Comparison of ENCODE assay signal across 8 mouse cellular contexts in genomic region chr2:163203635-163204547, GRCm38 (mm10). TPM values are rescaled to one million over a fixed set of nuclear protein-coding genes. Genes with fewer than 3 reads are reported as not detected.
DNase-seq lines count a peak whose midpoint lies in the region; ATAC-seq and TF ChIP-seq lines count a peak whose summit lies in the region.

No protein-coding gene starts in this region.

- no peak for TF ChIP-seq POLR2A in kidney, adult 2 months (IDR thresholded peaks at IDR 0.05; ENCODE audit: low read depth, low read length)

- no peaks in the 10 kb centered on the region for H3K4me1 ChIP-seq in kidney, adult 2 months (ENCODE audit: control insufficient read depth, insufficient read depth, low read length)
- peaks cover 56% of the 10 kb centered on the region for H3K4me1 ChIP-seq in forebrain, embryonic 10.5 days
- no peaks in the 10 kb centered on the region for H3K4me1 ChIP-seq in hindbrain, postnatal 0 days (ENCODE audit: insufficient read depth, low read length)
- H3K4me1 ChIP-seq in midbrain, embryonic 10.5 days: peaks cover 63% of the 10 kb centered on the region

- peaks cover 8% of the 10 kb centered on the region for H3K27me3 ChIP-seq in kidney, adult 2 months (replicated peaks; ENCODE audit: control insufficient read depth, insufficient read depth, low read length)
- H3K27me3 ChIP-seq in forebrain, embryonic 10.5 days (ENCODE audit: poor library complexity, severe bottlenecking): peaks cover 53% of the 10 kb centered on the region
- H3K27me3 ChIP-seq in hindbrain, postnatal 0 days (ENCODE audit: insufficient read depth, low read length): peaks cover 10% of the 10 kb centered on the region; the same call in 1 of the 2 replicates
- peaks cover 50% of the 10 kb centered on the region for H3K27me3 ChIP-seq in midbrain, embryonic 10.5 days (ENCODE audit: low read depth, poor library complexity, severe bottlenecking)

- H3K36me3 ChIP-seq in kidney, adult 2 months (ENCODE audit: control insufficient read depth, insufficient read depth, low read length): no peaks in the 10 kb centered on the region
- H3K36me3 ChIP-seq in forebrain, embryonic 10.5 days (replicated peaks): peaks cover 4% of the 10 kb centered on the region; the same call in 1 of the 2 replicates
- no peaks in the 10 kb centered on the region for H3K36me3 ChIP-seq in hindbrain, postnatal 0 days (ENCODE audit: insufficient read depth, low read length)
- H3K36me3 ChIP-seq in midbrain, embryonic 10.5 days: peaks cover 7% of the 10 kb centered on the region

- peaks cover 9% of the 10 kb centered on the region; the same call in 1 of the 2 replicates for H3K9me3 ChIP-seq in forebrain, embryonic 10.5 days
- H3K9me3 ChIP-seq in hindbrain, postnatal 0 days (ENCODE audit: low read length): no peaks in the 10 kb centered on the region
- peaks cover 8% of the 10 kb centered on the region; the same call in 1 of the 2 replicates for H3K9me3 ChIP-seq in midbrain, embryonic 10.5 days (replicated peaks)

- WGBS in kidney, adult 2 months: 3% methylated on average over 75 of the region's 75 CpGs
- WGBS in forebrain, embryonic 10.5 days: 2% methylated on average over 75 of the region's 75 CpGs
- under 1% methylated on average over 75 of the region's 75 CpGs for WGBS in hindbrain, postnatal 0 days
- WGBS in midbrain, embryonic 10.5 days: 1% methylated on average over 75 of the region's 75 CpGs

- DNase-seq in kidney, adult 2 months: no peak
- DNase-seq in kidney, postnatal 14 days: no peak
- peak; percentile 59 for DNase-seq in MN1 (ENCODE audit: low spot score)
- peak; percentile 66 for DNase-seq in forebrain, embryonic 10.5 days (ENCODE audit: extremely low spot score, low spot score)
- DNase-seq in hindbrain, postnatal 0 days (ENCODE audit: low spot score): no peak
- DNase-seq in midbrain, embryonic 10.5 days (ENCODE audit: low spot score): peak; percentile 76
- DNase-seq in yolk sac, embryonic 10.5 days (ENCODE audit: low spot score): peak; percentile 8
- no peak for DNase-seq in frontal cortex, postnatal 36 days (ENCODE audit: low spot score in 2 of 2)

- H3K27ac ChIP-seq in kidney, adult 2 months (ENCODE audit: insufficient read depth, low read depth, low read length): no peak overlapping the region
- H3K27ac ChIP-seq in forebrain, embryonic 10.5 days: peak overlapping the region; percentile 91
- H3K27ac ChIP-seq in hindbrain, postnatal 0 days: no peak overlapping the region; the same call in 1 of the 2 replicates
- peak overlapping the region; percentile 95 for H3K27ac ChIP-seq in midbrain, embryonic 10.5 days (replicated peaks)

- H3K4me2 ChIP-seq in hindbrain, postnatal 0 days (ENCODE audit: low read depth, low read length): peak overlapping the region; percentile 57

- TF ChIP-seq CTCF in kidney, adult 2 months (conservative IDR thresholded peaks at IDR 0.05; ENCODE audit: insufficient read depth, insufficient read length, low read depth, low read length): no peak
- no peak for TF ChIP-seq CTCF in hindbrain, postnatal 0 days (IDR thresholded peaks at IDR 0.05; ENCODE audit: low read depth)

- peak overlapping the region; percentile 51 for H3K9ac ChIP-seq in hindbrain, postnatal 0 days (replicated peaks; ENCODE audit: low read length)

- peak; percentile 30 for ATAC-seq in hindbrain, postnatal 0 days

- H3K4me3 ChIP-seq in kidney, adult 2 months (ENCODE audit: insufficient read depth, low read depth, low read length): peak overlapping the region; percentile 43; the same call in 1 of the 2 replicates
- H3K4me3 ChIP-seq in forebrain, embryonic 10.5 days: peak overlapping the region; percentile 74
- H3K4me3 ChIP-seq in hindbrain, postnatal 0 days (ENCODE audit: low read length): peak overlapping the region; percentile 46
- H3K4me3 ChIP-seq in midbrain, embryonic 10.5 days: peak overlapping the region; percentile 80

RNA-seq across cellular contexts. Expression of gene Tox2, which starts 1.0 kb away (rescaled TPM):
- 0.46 and 1.4 TPM in 2 replicates for polyA plus RNA-seq in kidney, adult 2 months (2012; rRNA removed)
- 26.6 and 37.1 TPM in 2 replicates for polyA plus RNA-seq in forebrain, embryonic 10.5 days (2016; fragmentation: Nextera tagmentation; extraction: Ambion mirVana)
- 4.3 and 5.0 TPM in 2 replicates for total RNA-seq in hindbrain, postnatal 0 days (2014; rRNA removed)
- 15.2 and 19.1 TPM in 2 replicates for polyA plus RNA-seq in hindbrain, postnatal 0 days (2015; fragmentation: Nextera tagmentation; extraction: Ambion mirVana)
- 45.5 and 52.3 TPM in 2 replicates for polyA plus RNA-seq in midbrain, embryonic 10.5 days (2016; fragmentation: Nextera tagmentation; extraction: Ambion mirVana)

Comparison
In these comparisons a context has a peak if more than half of its experiments do, and no peak if none do; other contexts are left out.
1. DNase-seq: peak in MN1 (single experiment), forebrain, embryonic 10.5 days (single experiment), midbrain, embryonic 10.5 days (single experiment) and yolk sac, embryonic 10.5 days (single experiment); none in kidney, adult 2 months (single experiment), kidney, postnatal 14 days (single experiment), hindbrain, postnatal 0 days (single experiment) and frontal cortex, postnatal 36 days (0 of 2).
2. H3K27ac ChIP-seq: peak in forebrain, embryonic 10.5 days (single experiment) and midbrain, embryonic 10.5 days (single experiment); none in kidney, adult 2 months (single experiment) and hindbrain, postnatal 0 days (single experiment).
3. Peak in every context shown above with its lines, with median percentiles within 50 percentile points of each other: H3K4me3 ChIP-seq.